Mouse (Mus musculus) activated CD4-positive, CD25-positive, alpha-beta regulatory T cell, adult 4 months (primary cell): Measurements from ENCODE around the gene Lrrk1. TPM values are rescaled to one million over a fixed set of nuclear protein-coding genes. Genes with fewer than 3 reads are reported as not detected.

ENCODE experiments used
- ATAC-seq: one replicate; pipeline ENCODE4 v1.8.0; 2017
- polyA plus RNA-seq, 2 experiments: library from polyadenylated mRNA; unstranded; fragments of 100-300 nt; shearing (Covaris generic); gene quantifications; one replicate each; pipeline ENCODE4 v1.2.1; 2017

Gene Lrrk1
- polyA plus RNA-seq, 2 experiments from 2014 or later = 1.2 to 2.6 TPM

DNA sequence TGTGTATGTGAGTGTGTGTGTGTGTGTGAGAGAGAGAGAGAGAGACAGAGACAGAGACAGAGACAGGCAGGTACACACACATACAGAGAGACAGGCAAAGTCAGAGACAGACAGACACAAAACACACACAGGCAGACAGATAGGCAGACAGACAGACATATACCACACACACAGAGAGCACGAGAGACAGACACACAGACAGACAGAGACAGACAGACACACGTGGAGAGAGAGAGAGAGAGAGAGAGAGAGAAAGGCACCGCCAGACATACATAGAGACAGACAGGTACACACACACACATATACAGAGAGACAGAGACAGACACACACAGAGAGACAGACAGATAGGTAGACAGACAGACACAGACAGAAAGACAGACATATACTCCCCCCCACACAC is 138.7 kb downstream of the Lrrk1 start:
- ATAC-seq = no peak

DNA sequence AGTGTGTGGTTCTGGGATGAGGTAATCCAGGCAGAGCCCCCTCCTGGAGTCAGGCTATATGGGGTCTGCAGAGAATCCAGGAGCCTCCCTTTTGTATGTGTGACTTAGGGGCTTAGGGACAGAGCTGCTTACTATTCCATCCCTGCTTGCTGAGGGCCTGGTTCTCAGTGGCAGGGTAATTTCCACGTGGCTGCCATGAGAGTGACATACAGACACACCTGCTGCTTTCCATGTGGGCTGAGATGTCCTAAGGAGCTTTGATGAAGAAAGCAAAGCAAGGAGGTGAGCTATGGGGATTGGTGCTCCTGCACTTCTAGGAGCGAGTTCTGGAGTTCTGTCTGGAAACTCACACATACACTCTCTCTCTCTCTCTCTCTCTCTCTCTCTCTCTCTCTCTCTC is 139.1 kb downstream of the Lrrk1 start:
- no peak for ATAC-seq

DNA sequence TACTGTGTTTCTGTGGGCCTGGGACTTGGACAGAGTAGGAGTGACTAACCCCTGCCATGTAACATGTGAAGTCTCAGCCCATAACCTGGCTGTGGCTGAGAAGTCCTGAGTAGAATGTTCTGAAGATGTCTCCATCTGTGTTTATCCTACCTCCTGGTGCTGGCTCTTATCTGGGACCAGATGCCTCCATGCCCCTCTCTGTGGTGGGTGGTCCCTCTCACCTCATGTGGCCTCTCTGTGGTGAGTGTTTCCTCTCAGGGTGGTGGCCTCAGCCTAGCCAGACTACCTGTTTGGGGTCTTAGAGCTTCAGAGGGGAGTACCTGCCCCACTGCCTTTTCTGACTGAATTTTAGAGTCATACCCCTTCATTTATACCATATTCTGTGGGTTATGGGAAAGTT is 139.9 kb downstream of the Lrrk1 start:
- ATAC-seq = no peak

DNA sequence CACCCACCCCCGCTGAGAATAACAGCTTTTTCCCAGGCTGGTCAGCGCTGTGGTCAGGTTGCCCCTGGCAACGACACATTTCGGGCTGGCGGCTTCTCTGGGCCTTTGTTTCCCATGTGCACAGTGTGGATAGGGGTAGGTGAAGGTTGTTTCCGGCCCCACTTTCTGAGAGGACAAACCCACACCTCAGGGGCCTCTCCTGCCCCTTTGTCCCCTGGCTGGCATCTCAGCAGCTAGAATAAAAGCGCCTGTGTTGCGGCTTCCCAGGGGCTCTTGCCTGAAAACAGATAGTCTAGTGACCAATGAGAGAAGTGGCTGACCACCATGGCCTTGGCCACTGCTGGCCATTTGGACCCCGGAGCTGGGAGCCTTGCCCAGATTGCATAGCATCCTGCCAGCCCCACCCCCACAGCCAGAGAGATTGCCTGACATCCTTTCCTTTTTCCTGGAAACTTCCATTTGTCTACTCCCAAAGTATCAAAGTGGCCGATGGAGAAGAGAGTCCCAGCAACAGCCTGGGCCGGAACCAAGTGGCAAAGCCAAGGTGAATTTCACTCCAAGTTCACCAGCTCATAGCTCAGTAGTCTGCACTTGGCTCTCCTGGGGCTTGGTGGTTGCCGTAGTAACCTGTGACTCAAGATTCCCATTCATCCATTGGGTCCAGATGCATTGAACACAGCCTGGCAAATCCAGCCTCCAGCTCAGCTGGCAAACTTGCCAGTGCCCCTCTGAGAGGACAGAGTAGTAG is 140.7 kb downstream of the Lrrk1 start:
- ATAC-seq = no peak

DNA sequence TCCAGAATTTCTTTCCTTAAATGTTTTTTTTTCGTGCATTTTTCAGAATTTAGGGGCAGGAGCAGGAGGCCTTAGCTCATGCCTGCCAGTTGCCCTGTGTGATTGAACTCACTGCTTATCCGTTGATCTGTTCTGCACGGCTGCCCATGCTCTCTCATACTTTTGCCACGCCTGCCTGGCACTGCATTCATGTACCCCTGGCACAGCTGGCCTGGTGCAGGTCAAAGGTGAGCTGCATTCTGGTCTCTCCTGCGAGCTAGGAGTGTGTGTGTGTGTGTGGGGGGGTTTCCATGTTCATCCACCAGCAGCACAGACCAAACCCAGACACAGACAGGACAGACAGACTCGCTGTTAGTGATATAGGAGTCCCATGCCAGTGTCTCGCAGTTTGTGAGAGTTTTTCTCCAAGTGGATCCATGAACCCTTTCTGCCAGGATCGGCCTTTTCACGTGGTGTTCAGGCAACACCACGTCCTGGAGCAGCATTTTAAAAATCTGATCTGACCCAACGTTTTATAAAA is 141.4 kb downstream of the Lrrk1 start:
- ATAC-seq = no peak

DNA sequence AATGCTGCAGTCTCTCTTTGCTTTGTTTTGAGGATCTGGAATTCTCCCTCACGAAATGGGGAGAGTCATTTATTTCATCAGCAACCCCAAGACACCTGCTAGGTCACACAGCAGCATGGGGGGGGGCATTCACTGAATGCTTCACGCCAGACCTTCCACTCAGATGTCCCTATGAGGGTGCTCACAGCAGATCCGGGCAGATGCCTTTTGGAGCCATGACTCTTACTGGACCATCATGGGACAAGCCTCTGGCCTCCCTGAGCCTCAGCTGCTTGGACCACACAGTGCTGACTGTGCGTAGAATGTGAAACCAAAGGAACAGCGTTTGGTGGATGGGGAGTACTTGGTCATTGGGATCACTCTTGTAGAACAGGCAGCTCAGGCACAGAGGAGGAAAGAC is 142.5 kb downstream of the Lrrk1 start:
- ATAC-seq = no peak

DNA sequence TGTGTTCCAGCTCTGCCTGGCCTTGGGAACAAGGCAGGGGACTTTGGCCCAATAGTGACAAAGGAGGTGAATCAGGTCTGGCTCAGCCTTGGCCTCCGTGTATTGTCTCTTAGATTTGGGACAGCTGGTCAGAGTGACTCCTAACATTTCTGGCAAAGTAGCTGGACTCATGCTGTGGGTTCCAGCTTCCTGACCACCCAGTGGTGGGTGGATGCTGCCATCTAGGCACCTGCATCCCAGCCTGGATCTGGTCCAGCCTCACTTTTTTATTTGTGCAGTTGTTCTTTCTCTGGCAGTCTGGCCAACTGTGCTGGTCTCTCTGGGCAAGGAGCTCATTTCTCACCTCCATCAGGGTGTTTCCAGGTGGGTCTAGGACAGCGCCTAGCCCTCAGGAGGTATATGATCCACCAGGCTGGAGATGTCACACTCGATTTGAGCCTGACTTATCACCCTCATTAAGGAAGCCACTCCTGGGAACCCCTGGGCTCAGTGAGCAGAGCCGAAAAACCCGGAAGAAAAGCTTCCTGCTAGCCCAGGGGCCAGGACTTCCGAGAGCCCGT is 144.3 kb downstream of the Lrrk1 start:
- no peak for ATAC-seq

DNA sequence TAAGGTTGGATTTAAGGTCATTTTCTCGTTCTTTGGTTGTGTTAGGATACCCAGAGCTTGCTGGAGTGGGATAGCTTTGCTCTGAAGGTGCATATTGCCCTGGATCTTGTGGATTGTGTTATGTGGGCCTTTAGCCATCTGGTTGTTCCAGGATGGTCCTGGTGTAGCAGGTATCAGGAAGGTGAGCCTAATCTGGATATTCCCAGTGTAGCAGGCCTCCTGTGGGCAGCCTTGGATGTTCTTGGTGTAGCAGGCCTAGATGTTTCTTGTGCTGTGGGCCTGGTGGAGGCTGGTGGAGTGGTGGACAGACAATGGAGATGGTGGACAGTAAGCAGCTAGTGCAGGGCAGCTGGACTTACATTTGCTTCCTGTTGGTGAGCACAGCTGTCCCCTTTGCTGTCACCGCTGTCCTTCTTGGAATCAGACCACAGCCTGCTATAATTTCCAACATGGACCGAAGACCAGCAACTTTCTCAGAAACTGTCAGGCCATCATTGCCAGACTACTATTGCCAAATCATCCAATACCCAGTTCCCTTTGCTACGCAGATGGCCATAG is 146.2 kb downstream of the Lrrk1 start:
- ATAC-seq = no peak

DNA sequence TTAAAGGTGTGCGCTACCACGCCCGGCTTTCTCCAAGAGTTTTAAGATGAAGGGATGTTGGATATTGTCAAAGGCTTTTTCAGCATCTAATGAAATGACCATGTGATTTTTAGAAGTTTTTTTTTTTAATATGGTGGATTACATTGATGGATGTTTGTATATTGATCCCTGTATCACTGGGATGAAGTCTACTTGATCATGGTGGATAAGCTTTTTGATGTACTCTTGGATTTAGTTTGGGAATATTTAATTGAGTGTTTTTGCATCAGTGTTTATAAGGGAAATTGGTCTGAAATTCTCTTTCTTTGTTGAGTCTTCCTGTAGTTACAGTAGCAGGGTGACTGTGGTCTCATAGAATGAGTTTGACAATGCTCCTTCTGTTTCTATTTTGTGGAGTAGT is 150.0 kb downstream of the Lrrk1 start:
- no peak for ATAC-seq

DNA sequence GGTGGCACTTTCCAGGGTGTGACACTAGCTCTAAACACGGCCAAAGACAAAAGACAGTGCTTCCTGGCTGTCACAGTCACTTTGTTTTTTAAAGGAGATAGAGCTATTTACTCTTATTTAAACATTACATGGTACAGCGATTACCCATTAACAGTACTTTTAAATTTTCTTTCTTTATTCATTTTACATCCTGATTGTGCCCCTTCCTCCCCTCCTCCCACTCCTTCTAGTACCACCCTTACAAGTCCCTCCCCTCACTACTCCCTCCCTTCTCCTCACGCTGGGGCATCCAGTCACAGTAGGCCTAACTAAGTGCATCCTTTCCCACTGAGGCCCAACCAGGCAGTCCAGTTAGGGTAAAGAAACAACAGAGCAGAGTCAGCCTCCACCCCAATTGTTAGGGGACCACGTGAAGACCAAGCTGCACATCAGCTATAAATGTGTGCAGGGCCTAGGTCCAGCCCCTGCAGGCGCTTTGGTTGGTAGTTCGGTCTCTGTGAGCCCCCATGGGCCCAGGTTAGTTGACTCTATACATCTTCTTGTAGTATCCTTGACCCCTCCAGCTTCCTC is 154.1 kb downstream of the Lrrk1 start:
- ATAC-seq = no peak

DNA sequence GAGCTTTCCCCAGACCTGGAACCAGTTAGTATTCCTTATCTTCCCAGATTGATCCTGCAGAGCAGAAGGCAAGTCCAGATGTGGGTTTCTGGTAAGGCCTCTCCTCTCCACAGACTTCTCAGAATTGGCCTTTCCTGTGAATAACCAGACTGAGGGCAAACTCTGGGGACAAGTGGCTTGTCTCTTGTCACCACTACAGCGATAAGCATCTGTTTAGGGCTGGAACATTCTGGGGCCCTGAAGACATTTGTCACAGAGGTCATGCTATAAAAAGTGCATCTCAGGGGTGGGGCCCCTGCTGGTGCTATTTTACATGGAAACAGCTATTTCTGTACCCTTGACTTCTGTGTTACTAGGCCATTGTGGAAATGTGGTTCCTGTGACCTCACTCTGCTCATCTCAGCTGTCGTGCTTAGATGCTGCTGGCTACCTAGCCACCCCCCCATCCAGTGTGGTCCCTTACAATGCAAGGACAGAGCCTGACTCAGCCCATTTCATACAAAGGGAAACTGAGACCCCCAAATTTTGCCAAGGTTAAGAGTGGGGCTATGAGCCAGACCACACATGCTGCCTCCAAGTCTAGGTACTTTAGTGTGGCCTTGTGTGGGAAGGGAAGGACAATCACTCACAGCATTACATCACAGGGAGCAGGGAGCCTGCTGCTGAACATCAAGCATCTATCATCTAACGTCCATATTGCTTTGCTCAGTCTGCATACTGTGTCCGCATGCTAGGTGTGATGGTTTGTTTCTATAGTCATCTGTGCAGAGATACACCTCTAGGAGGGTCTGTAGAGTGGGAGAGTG is 154.8 kb downstream of the Lrrk1 start:
- ATAC-seq = peak; percentile 86

DNA sequence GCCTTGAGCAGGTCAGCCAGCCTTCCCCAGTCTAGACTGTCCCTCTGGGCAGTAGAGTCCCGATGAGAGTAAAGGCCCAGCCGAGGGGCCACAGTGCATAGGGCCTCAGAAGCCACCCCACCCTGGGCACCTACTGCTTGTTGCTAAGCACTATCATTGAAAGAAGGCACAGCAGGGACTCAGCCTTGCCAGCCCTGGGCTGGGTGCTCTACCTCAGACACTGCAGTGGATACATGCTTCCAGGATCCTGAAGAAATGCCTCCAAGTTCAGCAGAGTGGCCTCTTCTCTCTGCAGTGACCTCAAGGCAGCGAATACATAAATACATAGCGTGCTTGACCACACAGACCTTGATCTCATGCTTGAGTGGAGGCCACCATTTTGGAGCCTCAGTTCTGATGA is 156.3 kb downstream of the Lrrk1 start:
- ATAC-seq = no peak

DNA sequence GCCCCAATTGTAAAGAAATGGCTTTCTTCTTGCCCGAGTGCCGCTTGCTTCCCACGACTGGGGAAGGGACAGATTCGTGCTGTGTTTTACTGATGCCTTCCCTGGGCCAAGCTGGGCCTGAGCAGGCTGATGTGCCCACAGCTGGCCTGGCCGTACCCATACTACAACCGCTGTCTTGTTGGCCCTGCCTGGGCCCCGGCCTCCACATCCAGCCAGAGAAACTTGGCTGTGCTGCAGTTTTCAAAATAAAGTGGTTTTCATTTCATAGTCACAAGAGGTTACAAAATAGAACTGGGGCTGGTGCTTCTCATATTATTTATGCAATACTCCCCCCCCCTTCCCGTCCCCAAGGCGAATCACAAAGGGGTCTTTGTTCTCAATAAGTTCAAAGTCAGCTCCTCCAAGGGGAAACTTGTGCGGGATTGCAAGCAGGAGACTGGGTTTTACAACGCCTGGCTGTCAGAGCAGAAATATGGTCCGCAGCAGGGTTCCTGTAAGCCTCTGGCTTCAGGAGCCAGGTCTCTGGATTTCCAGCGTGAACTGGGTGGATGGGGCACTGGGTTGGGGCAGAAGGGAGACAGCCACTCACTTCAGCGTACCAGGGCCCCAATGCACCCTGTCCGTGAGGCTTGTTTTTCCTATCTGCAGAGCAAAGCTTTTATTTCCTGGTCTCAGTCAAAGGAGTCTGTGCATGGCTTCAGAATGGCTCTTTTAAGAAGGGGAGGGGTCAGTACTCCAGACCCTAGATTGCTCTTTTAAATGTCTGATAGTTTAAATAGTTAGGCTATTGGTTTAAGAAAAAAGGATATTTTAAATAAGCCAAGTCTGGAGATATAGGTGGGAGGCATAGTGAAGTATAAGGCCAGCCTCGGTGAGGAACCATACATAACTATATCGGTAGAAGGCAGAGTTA is 157.3 kb downstream of the Lrrk1 start:
- ATAC-seq = no peak

DNA sequence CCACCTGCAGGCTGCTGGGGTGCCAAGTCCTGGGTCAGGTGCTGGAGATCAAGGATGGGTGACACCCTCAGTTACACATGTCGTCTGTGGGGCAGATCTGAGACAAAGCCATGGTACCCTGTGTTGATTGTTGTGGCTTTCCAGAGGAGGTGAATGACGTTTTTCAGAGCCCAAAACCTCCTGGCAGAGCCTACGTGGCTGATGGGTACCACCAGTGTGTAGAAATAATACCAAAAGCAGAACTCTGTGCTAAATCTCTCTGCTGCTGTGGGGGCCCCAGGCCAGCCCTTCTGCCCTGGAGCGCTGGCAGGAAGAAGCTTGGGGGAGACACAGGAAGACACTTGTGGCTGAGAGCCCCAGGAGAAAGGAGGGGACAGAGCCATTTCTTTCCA is 157.9 kb downstream of the Lrrk1 start:
- no peak for ATAC-seq

DNA sequence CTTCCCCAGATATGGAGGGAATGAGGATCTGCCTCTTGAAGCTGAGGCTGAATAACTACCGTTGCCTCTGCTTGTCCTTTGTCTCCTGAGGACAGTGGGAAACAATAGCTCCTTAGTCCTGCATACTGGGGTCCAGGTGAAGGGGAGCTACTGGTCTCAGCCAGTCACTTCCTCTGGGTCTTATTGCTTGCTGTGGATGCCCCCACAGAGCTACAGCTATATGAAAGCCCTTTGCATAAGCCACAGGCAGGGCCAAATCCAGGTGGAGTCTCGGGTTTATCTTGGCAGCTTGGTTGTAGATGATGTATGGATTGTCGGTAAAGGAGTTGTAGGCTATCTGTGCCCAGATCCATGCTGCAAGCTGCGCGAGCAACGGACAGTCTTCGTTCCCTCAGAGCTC is 158.7 kb downstream of the Lrrk1 start:
- ATAC-seq = no peak

DNA sequence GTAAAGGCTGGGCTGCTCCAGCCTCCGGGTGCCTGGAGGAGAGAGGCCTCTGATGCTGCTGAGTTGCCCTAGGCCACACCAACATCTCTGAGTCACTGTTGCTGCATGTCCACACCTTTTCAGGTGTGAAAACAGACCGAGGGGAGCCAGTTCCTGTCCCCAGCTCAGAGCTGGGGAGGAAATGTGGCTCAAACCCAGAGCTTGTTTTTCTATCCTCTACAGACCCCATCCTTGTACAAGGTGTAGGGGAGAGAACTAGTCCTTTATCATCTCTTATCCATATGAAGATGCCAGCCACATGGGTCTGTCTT is 159.6 kb downstream of the Lrrk1 start:
- ATAC-seq = no peak

DNA sequence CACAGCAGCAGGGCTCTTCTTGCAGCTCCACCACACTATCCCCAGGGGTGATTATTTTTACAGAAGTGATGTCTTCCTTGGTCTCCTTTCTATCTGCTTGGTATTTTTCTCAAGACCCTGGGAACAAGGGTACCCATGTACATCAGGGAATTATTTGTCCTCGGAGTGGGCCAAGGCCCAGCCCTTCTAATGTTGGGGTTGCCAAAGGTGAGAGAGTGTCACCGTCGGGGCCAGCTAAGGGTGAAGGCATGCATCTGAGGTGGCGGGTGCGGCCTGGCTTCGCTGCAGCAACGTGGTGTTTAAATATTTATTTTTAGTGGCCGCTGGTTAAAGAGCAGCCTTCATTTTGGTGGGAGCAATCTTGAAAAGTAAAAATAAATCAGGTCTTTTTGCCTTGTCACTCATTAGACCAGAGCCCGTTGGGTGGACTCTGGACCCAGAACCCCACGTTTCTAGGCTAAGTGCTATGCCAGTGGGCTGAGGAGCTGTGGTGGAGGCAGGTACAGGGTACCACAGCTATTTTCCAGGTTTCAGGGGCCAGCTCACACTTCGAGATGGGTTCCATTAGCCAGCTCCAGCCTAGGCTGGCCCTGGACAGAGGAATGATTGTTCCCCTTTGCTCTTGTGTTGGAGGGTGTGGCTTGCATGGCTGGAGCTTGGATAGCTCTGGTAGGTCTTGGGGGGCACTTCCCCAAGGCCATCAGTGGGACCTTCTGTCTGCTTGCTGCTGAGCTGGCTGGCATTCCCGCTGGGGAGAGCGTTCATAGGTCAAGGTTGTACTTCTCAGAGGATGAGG is 160.1 kb downstream of the Lrrk1 start:
- no peak for ATAC-seq

DNA sequence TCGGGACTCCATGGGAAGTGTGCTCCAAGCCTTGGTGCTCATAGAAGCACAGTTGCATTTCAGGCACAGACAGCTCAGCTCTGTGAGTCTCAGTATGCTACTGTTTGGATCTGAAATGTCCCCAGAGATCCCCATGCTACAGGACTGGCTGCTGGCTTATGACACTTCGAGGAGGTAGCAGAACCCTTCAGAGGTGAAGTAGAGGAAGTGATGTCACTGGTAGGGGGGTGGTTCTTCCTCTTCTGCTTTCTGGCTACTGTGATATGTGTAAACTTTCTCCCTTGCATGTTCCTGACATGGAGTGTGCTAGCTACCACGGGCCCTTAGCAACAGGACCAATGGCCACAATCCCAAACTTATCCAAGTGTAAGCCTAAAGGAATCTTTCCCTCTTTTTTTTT is 162.3 kb downstream of the Lrrk1 start:
- ATAC-seq = peak; percentile 53

DNA sequence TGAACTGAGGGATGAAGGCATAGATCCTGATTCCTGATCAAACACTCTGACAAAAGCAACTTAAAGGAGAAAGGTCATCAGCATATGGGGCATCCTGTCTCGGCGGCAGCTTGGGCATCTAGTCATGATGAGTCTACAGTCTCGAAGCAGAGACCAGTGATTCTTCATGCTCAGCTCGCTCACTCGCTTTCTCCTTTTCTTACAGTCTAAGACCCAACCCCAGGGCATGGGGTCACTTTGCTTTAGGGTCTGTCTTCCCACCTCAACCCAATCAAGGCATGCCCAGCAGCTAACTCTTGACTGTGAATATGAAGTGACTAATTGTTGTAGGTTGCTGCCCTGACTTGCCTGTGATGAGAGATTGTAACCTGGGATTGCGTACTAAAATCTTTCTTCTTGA is 163.6 kb downstream of the Lrrk1 start:
- ATAC-seq = no peak

DNA sequence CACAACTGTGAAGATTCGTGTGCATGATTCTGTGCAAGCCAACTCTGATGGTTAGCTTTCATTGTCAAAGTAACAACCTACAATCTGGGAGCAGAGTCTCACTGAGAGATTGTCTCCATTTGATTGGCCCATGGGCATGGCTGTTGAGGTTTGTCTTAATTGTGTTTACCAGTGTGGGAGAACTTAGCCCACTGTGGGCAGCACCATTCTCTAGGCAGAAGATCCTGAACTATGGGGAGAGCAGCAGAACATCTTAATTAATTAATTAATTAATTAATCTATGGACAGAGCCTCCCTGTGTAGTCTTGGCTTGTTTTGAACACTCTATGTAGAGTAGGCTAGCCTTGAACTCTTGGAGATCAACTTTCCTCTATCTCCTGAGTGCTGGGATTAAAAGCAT is 164.4 kb downstream of the Lrrk1 start:
- ATAC-seq = no peak

DNA sequence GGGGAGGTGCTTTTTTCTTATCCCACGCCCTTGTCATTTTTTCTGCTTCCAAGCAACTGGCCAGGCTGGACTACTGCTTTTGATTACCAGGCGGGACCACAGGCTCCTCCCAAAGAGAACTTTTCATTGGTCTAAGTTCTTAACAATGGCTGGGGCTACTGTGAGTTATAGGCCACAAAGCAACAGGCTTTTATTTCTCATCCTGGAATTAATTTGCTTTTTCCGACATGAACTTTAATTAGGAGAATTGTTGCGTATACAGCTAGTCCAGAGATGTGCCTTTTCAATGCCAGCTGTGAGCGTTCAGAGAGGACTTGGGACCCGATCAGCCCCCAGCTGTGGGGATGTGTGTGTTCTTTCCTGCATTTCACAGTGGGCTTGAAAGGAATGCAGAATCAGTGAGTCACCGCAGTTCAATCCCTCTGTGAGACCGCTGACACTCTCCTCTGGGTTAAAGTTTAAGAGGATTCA is 165.5 kb downstream of the Lrrk1 start:
- ATAC-seq = no peak
